Mouse (Mus musculus): ENCODE results near the gene Rps10. TPM values are rescaled to one million over a fixed set of nuclear protein-coding genes. Genes with fewer than 3 reads are reported as not detected.

Rps10 gene
- polyA plus RNA-seq, 1 experiment from 2014 or later = 868 TPM

GRCm38 (mm10) chr17:27583185-27583894 lies 53.1 kb downstream of the Rps10 start:
- 83% methylated on average over 13 of the region's 13 CpGs for WGBS
- no peak overlapping the region for H3K27ac ChIP-seq
- H3K27me3 ChIP-seq = no peaks in the 10 kb centered on the region
- H3K9me3 ChIP-seq = no peaks in the 10 kb centered on the region
- H3K4me1 ChIP-seq = no peaks in the 10 kb centered on the region
- no peak for ATAC-seq (ENCODE audit: borderline replicate concordance, extremely low read depth, low FRiP score, low TSS enrichment)
- no peak overlapping the region for H3K4me2 ChIP-seq
- H3K9ac ChIP-seq = no peak overlapping the region
- H3K36me3 ChIP-seq = peaks cover 64% of the 10 kb centered on the region
- H3K4me3 ChIP-seq = no peak overlapping the region

Other genes with a start within 250 kb of the Rps10 start
- gene Grm4, start 115.3 kb downstream of the Rps10 start, polyA plus RNA-seq (2015; fragmentation: Nextera tagmentation; extraction: Ambion mirVana) = 0.06 and 0.07 TPM in 2 replicates
- 238 and 240 TPM in 2 replicates for gene Hmga1, start 80.2 kb downstream of the Rps10 start, polyA plus RNA-seq (2015; fragmentation: Nextera tagmentation; extraction: Ambion mirVana)
- 20.1 and 21.4 TPM in 2 replicates for gene AI413582, start 70.9 kb downstream of the Rps10 start, polyA plus RNA-seq (2015; fragmentation: Nextera tagmentation; extraction: Ambion mirVana)
- gene Nudt3, start 13.2 kb downstream of the Rps10 start, polyA plus RNA-seq (2015; fragmentation: Nextera tagmentation; extraction: Ambion mirVana) = 92.0 and 95.9 TPM in 2 replicates
- not detected in 2 replicates for gene RPS10-NUDT3, start 1.4 kb downstream of the Rps10 start, polyA plus RNA-seq (2015; fragmentation: Nextera tagmentation; extraction: Ambion mirVana)
- 0.61 and 0.93 TPM in 2 replicates for gene Pacsin1, start 18.8 kb upstream of the Rps10 start, polyA plus RNA-seq (2015; fragmentation: Nextera tagmentation; extraction: Ambion mirVana)
- 1.7 and 2.2 TPM in 2 replicates for gene Spdef, start 92.3 kb upstream of the Rps10 start, polyA plus RNA-seq (2015; fragmentation: Nextera tagmentation; extraction: Ambion mirVana)
- 15.9 and 16.8 TPM in 2 replicates for gene D17Wsu92e, start 184.0 kb upstream of the Rps10 start, polyA plus RNA-seq (2015; fragmentation: Nextera tagmentation; extraction: Ambion mirVana)
- gene Snrpc, start 201.5 kb upstream of the Rps10 start, polyA plus RNA-seq (2015; fragmentation: Nextera tagmentation; extraction: Ambion mirVana) = 320 and 343 TPM in 2 replicates
- gene Uhrf1bp1, start 219.8 kb upstream of the Rps10 start, polyA plus RNA-seq (2015; fragmentation: Nextera tagmentation; extraction: Ambion mirVana) = 3.5 and 4.8 TPM in 2 replicates